Mouse (Mus musculus): ENCODE measurements around the gene Tmem242.

DNA sequence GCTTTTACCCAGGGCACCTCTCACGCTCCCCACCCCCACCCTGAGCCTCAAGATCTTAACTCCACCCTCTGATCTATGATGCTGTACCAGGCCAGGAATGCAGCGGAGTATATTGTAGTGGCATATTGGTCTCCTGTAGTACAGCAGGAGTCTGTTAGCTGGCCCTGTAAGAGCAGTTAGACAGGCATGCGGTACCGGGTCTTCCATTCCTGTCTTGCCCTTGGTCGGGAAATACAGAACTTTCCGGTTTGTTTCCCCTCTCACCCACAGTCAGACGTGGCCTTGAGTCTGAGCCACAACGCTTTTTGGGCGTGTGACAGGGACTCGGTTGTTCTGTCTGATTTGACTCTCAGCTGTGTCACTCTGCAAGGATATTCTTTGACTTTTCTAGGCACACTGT lies 38.8 kb downstream of the Tmem242 start:
- no peak for TF ChIP-seq CTCF (IDR thresholded peaks at IDR 0.05; ENCODE audit: control insufficient read depth, insufficient read depth, insufficient read length)
- TF ChIP-seq MAX (IDR thresholded peaks at IDR 0.05) = no peak
- TF ChIP-seq MYOG (IDR thresholded peaks at IDR 0.05; ENCODE audit: control insufficient read depth, extremely low read depth, insufficient read length) = no peak
- TF ChIP-seq CEBPB (IDR thresholded peaks at IDR 0.05; ENCODE audit: low read depth) = no peak
- TF ChIP-seq USF1 (IDR thresholded peaks at IDR 0.05; ENCODE audit: low read depth) = no peak

Data from C2C12 (cell line).